Mouse (Mus musculus) MEL (cell line): ENCODE data around the gene Atp5s. TPM values are rescaled to one million over a fixed set of nuclear protein-coding genes. Genes with fewer than 3 reads are reported as not detected.

Source experiments
- DNase-seq: peaks from one replicate; pipeline ENCODE4 v3.0.0; 2011; ENCODE audit warnings: low read depth, low spot score
- H3K27ac ChIP-seq: 2 replicates; pipeline ENCODE4 v1.5.1; 2012; ENCODE audit warnings: low read depth, mild to moderate bottlenecking, control low read depth, low read length, moderate library complexity; ENCODE audit not compliant: control insufficient read depth
- H3K27me3 ChIP-seq, 2 experiments: fragments of 150-350 bp in 1 of 2; sonication (generic) in 1 of 2; 2 replicates each; pipeline ENCODE4 v1.6.1; 2012; ENCODE audit warnings: low read length in 2 of 2, mild to moderate bottlenecking in 2 of 2, improper control_type of control experiment in 1 of 2, moderate library complexity in 1 of 2; ENCODE audit not compliant: insufficient read depth in 2 of 2, control insufficient read depth in 1 of 2
- H3K36me3 ChIP-seq, 2 experiments: 2 replicates each; pipeline ENCODE4 v1.6.1; 2012 to 2014; ENCODE audit warnings: low read length in 2 of 2, improper control_type of control experiment in 1 of 2, inconsistent platforms in 1 of 2, mild to moderate bottlenecking in 1 of 2; ENCODE audit not compliant: insufficient read depth in 2 of 2, control insufficient read depth in 1 of 2
- H3K4me1 ChIP-seq, 2 experiments: fragments of 150-350 bp in 1 of 2; sonication (generic) in 1 of 2; 2 replicates each; pipeline ENCODE4 v1.6.1; 2012; ENCODE audit warnings: low read length in 2 of 2, improper control_type of control experiment in 1 of 2, mild to moderate bottlenecking in 1 of 2; ENCODE audit not compliant: insufficient read depth in 2 of 2, control insufficient read depth in 1 of 2
- H3K4me3 ChIP-seq, 2 experiments: fragments of 150-350 bp in 1 of 2; sonication (generic) in 1 of 2; 2 replicates each; pipeline ENCODE4 v1.5.1; 2012; ENCODE audit warnings: low read depth in 2 of 2, low read length in 2 of 2, mild to moderate bottlenecking in 2 of 2, moderate library complexity in 2 of 2, control low read depth in 1 of 2, improper control_type of control experiment in 1 of 2; ENCODE audit not compliant: control insufficient read depth in 1 of 2, insufficient read depth in 1 of 2
- H3K79me2 ChIP-seq: 2 replicates; pipeline ENCODE4 v1.6.1; 2012; ENCODE audit warnings: mild to moderate bottlenecking, low read length, moderate library complexity; ENCODE audit not compliant: control insufficient read depth, poor library complexity, insufficient read depth
- H3K9ac ChIP-seq: 2 replicates; pipeline ENCODE4 v1.6.1; 2012; ENCODE audit warnings: low read depth, mild to moderate bottlenecking, control low read depth, low read length, moderate library complexity; ENCODE audit not compliant: control insufficient read depth, poor library complexity, severe bottlenecking
- H3K9me3 ChIP-seq: fragments of 150-350 bp; sonication (generic); replicated peaks from 2 replicates; pipeline ENCODE4 v1.6.1; 2012; ENCODE audit warnings: mild to moderate bottlenecking, low read length, improper control_type of control experiment, moderate library complexity; ENCODE audit not compliant: insufficient read depth
- BHLHE40 ChIP-seq: IDR thresholded peaks from 2 replicates; pipeline ENCODE4 v1.6.1; 2012; ENCODE audit warnings: low read depth, mild to moderate bottlenecking, inconsistent platforms, low read length, improper control_type of control experiment, borderline replicate concordance
- CHD1 ChIP-seq: IDR thresholded peaks from 2 replicates; pipeline ENCODE4 v1.6.1; 2012; ENCODE audit warnings: low read depth, mild to moderate bottlenecking, inconsistent platforms, low read length, improper control_type of control experiment
- CTCF ChIP-seq, 3 experiments: IDR thresholded peaks in 2 of 3; conservative IDR thresholded peaks in 1 of 3; 2 replicates each; pipeline ENCODE4 v1.5.1; 2011 to 2012; ENCODE audit warnings: low read length in 3 of 3, low read depth in 2 of 3, mild to moderate bottlenecking in 2 of 3, improper control_type of control experiment in 1 of 3, inconsistent platforms in 1 of 3, mixed read lengths in 1 of 3, moderate library complexity in 1 of 3; ENCODE audit not compliant: control insufficient read depth in 1 of 3, insufficient read depth in 1 of 3, poor library complexity in 1 of 3, severe bottlenecking in 1 of 3
- GABPA ChIP-seq: IDR thresholded peaks from 2 replicates; pipeline ENCODE4 v1.6.1; 2012; ENCODE audit warnings: low read depth, mild to moderate bottlenecking, inconsistent platforms, low read length, improper control_type of control experiment, moderate library complexity
- JUND ChIP-seq: IDR thresholded peaks from 2 replicates; pipeline ENCODE4 v1.6.1; 2011; ENCODE audit warnings: low read depth, mild to moderate bottlenecking, improper control_type of control experiment, low read length
- MAFK ChIP-seq: IDR thresholded peaks from 2 replicates; pipeline ENCODE4 v1.6.1; 2011; ENCODE audit warnings: low read depth, mild to moderate bottlenecking, low read length, improper control_type of control experiment, borderline replicate concordance
- MAX ChIP-seq: IDR thresholded peaks from 2 replicates; pipeline ENCODE4 v1.6.1; 2011; ENCODE audit warnings: low read length, improper control_type of control experiment
- MAZ ChIP-seq: IDR thresholded peaks from 2 replicates; pipeline ENCODE4 v1.6.1; 2012; ENCODE audit warnings: low read depth, mild to moderate bottlenecking, inconsistent platforms, low read length, improper control_type of control experiment
- MYB ChIP-seq: IDR thresholded peaks from 2 replicates; pipeline ENCODE4 v1.6.1; 2011; ENCODE audit warnings: mild to moderate bottlenecking, low read depth, low read length, improper control_type of control experiment
- NELFE ChIP-seq: IDR thresholded peaks from 2 replicates; pipeline ENCODE4 v1.6.1; 2011; ENCODE audit warnings: low read depth, low read length, improper control_type of control experiment
- NRF1 ChIP-seq: IDR thresholded peaks from 2 replicates; pipeline ENCODE4 v1.6.1; 2014; ENCODE audit warnings: low read depth, mild to moderate bottlenecking, inconsistent platforms, low read length, improper control_type of control experiment, moderate library complexity; ENCODE audit not compliant: poor library complexity, insufficient read depth, severe bottlenecking
- POLR2A ChIP-seq, 2 experiments: IDR thresholded peaks; 2 replicates each; pipeline ENCODE4 v1.6.1; 2011 to 2012; ENCODE audit warnings: low read length in 2 of 2, mild to moderate bottlenecking in 2 of 2, control low read depth in 1 of 2, improper control_type of control experiment in 1 of 2, low read depth in 1 of 2, moderate library complexity in 1 of 2; ENCODE audit not compliant: control insufficient read depth in 1 of 2, insufficient read depth in 1 of 2, poor library complexity in 1 of 2
- TCF12 ChIP-seq: IDR thresholded peaks from 2 replicates; pipeline ENCODE4 v1.6.1; 2014; ENCODE audit warnings: low read depth, mild to moderate bottlenecking, inconsistent platforms, low read length, improper control_type of control experiment, moderate library complexity
- USF1 ChIP-seq: IDR thresholded peaks from 2 replicates; pipeline ENCODE4 v1.6.1; 2014; ENCODE audit warnings: low read depth, mild to moderate bottlenecking, inconsistent platforms, low read length, improper control_type of control experiment, moderate library complexity
- ZC3H11A ChIP-seq: IDR thresholded peaks from 2 replicates; pipeline ENCODE4 v1.6.1; 2012; ENCODE audit warnings: low read depth, mild to moderate bottlenecking, inconsistent platforms, low read length, improper control_type of control experiment
- ZMIZ1 ChIP-seq: IDR thresholded peaks from 2 replicates; pipeline ENCODE4 v1.6.1; 2012; ENCODE audit warnings: low read depth, mild to moderate bottlenecking, inconsistent platforms, low read length, improper control_type of control experiment, moderate library complexity
- polyA plus RNA-seq, 2 experiments: library from polyadenylated mRNA; stranded (reverse) in 1 of 2; unstranded in 1 of 2; fragments of >175 nt in 1 of 2; fragments of >200 nt in 1 of 2; gene quantifications; 2 replicates each; pipeline versions ENCODE4 v1.2.1 to v1.2.4; 2012; ENCODE audit warnings: low replicate concordance in 2 of 2, low read depth in 1 of 2; ENCODE audit not compliant: insufficient read length in 2 of 2, insufficient read depth in 1 of 2, missing spikeins in 1 of 2
- total RNA-seq: library from RNA; depleted of rRNA; stranded (reverse); fragments of 300-350 nt; gene quantifications from 2 replicates; pipeline ENCODE4 v1.2.3, GENCODE M21; 2012

Gene Atp5s
- total and polyA plus RNA-seq, 3 experiments: 12.7 to 13.7 TPM; not detected in 1

DNA sequence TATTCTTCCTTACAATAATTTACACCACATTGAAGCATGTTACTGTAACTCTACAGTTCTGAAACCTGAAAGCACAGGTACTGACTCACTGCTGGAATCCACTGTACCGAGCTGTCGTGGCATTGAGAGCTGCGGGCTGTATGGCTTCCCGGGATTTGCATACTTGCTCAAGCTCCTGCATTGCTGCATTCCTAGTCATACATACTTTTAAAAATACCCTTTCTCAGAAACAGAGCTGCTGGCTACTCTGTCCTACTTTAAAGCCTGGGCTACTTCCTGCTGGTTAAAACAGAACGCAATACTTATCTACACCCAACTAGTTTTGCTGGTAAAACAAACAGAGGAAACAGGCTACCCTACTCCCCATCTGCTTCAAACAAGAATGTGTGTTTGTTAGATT is 19.4 kb downstream of the Atp5s start:
- Histone ChIP-seq H3K79me2 (no peaks in the 10 kb centered on the region), H3K27me3 (no peaks in the 10 kb centered on the region), H3K9me3 (no peaks in the 10 kb centered on the region), H3K36me3 (no peaks in the 10 kb centered on the region; a peak in 1 of 4 replicates), H3K4me1 (peaks cover 0 to 3% of the 10 kb centered on the region in 2 experiments; a peak in 1 of 4 replicates), H3K4me3 (no peak overlapping the region), H3K9ac (no peak overlapping the region), H3K27ac (no peak overlapping the region)
- TF ChIP-seq TCF12 (no peak), ZC3H11A (no peak), JUND (no peak), MAX (no peak), BHLHE40 (no peak), MYB (no peak), NRF1 (no peak), POLR2A (IDR thresholded peaks at IDR 0.05; ENCODE audit: control insufficient read depth in 1 of 2, insufficient read depth in 1 of 2, low read depth in 1 of 2, low read length in 2 of 2, poor library complexity in 1 of 2) (no peak)
- no peak for DNase-seq

DNA sequence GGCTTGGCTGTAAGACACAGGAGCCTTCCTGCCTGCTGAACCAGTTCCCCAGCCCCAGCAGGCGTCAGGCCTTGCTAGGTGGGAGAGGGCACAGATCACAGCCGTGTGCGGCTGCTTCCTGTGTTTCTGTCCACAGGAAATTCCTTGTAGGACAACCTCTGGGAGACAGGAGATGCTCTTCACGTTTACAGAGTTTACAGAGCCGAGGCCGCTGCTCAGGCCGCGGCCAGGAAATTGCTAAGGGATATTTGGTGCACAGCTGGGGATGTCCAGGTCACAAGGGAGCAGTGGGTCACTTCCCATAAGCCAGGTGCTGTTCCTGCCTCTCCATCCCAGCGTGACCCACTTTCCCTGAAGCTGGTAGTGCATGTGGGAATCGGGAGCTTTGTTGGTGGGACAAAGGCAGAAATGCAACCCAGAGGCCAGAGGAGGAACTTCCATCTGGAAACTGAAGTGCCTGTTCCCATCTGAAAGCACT is 27.2 kb downstream of the Atp5s start:
- TF ChIP-seq MAZ: no peak
- TF ChIP-seq GABPA: no peak
- no peak for TF ChIP-seq ZC3H11A
- no peak for TF ChIP-seq CTCF (IDR thresholded peaks at IDR 0.05 in 2 of 3, conservative IDR thresholded peaks at IDR 0.05 in 1 of 3; ENCODE audit: control insufficient read depth in 1 of 3, insufficient read depth in 1 of 3, low read depth in 2 of 3, low read length in 3 of 3, poor library complexity in 1 of 3, severe bottlenecking in 1 of 3)
- TF ChIP-seq MYB: no peak
- no peak for TF ChIP-seq NELFE
- TF ChIP-seq NRF1: no peak
- no peak for TF ChIP-seq USF1
- no peak for TF ChIP-seq ZMIZ1
- TF ChIP-seq CHD1: no peak
- no peak for TF ChIP-seq MAFK
- no peaks in the 10 kb centered on the region for H3K79me2 ChIP-seq
- no peak overlapping the region for H3K4me3 ChIP-seq
- no peak overlapping the region for H3K27ac ChIP-seq
- H3K9ac ChIP-seq: no peak overlapping the region
- H3K27me3 ChIP-seq: no peaks in the 10 kb centered on the region
- peaks cover 3 to 7% of the 10 kb centered on the region in 2 experiments for H3K4me1 ChIP-seq
- H3K36me3 ChIP-seq: peaks cover 0 to 3% of the 10 kb centered on the region in 2 experiments; a peak in 2 of 4 replicates
- no peaks in the 10 kb centered on the region for H3K9me3 ChIP-seq
- no peak for DNase-seq
